Mouse (Mus musculus) heart, postnatal 10 days (tissue): ENCODE data around the gene Rbpj. TPM values are rescaled to one million over a fixed set of nuclear protein-coding genes. Genes with fewer than 3 reads are reported as not detected.
"Not testable (repeated sequence)": the region's sequence is repeated elsewhere in the genome, so short reads cannot be mapped to it uniquely, and the experiment has no call there.

Source experiments
- DNase-seq, 2 experiments: peaks; one replicate each; pipeline ENCODE4 v3.0.0; 2021
- intact Hi-C: fragments of 180-260 bp; cut with DNase I; formaldehyde crosslinking; loops from one replicate; pipeline ENCODE4 v1.15.1; 2025
- total RNA-seq, 2 experiments: library from RNA; stranded (reverse); gene quantifications; 2 replicates each; pipeline ENCODE4 v1.2.3; 2021

Gene Rbpj
- total RNA-seq, 2 experiments from 2014 or later = 34.9 to 36.4 TPM

DNA sequence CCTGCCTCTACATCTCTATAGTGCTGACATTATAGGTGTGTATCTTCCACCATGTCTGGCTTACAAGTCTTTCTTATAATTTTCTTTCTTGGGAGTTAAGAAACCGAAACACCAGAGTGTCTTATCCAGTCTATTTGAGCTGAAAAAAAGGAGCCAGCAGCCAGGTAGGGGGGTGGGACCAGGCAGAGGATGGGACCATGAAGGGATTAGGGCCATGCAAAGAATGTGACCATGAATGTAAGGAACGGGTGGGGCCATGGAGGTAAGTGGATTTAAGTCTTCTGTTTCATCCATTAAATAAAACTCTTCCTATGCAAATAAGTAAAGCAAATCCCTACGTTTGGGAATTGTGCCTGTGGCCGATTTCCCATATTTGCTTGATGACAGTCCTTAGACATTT lies 78.0 kb downstream of the Rbpj start:
- no peak for DNase-seq

DNA sequence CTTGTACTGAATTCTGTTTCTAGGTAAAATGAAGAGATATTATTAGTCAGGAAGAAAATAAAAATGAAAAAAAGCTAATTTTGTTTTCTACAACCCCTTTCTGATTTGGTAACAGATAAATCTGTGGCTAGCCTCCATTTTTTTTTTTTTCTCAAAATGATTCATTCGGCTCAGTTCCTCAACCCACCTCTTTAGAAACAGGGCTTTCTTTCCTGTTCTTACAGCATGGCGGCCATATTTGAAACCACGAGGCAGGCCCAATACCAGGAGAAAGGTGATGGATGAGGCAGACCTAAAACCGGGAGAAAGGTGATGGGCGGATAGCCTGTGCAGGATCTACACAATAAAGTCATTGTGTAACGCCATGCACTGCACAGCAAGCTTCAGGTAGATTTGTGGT lies 80.5 kb downstream of the Rbpj start:
- intact Hi-C loops = no loop called here
- no peak for DNase-seq

More for the DNA sequence above, 78.0 kb downstream of the Rbpj start:
- intact Hi-C loops = no loop called here

DNA sequence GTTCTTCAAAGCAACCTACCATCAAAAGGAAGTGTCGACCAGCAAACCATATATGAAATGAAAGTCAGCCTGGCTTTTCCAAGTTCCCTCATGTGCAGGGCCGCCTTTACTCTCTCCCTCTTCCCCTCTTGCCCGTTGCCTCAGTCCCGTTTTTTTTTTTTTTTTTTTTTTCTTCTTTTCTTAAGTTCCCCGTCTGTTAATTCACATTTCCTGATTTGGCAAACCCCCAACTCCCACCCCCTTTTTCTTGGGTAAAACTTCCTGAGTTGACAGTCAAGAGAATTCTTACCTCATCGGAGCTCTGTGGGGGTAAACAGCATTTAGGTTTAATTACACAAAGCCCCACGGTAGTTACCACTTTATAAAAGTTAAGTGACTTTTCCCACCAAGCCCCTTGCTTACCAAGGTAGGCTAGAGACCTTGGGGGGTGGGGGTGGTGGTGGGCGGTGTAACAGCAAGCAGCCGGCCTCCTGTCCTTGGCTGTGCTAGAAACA lies 81.1 kb downstream of the Rbpj start:
- DNase-seq = peak; percentile 35 to 44

DNA sequence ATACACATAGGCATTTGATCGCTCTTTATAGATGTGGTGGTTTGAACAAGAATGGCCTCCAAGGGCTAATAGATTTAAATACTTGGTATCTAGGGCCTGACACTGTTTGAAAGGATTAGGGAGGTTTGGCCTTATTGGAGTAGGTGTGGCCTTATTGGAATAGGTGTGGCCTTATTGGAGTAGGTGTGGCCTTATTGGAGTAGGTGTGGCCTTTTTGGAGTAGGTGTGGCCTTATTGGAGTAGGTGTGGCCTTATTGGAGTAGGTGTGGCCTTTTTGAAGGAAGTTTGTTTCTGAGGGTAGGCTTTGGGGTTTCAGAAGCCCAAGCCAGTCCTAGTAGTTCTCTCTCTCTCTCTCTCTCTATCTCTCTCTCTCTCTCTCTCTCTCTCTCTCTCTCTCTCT lies 84.4 kb downstream of the Rbpj start:
- DNase-seq, intact Hi-C loops: not testable (repeated sequence)

More for the DNA sequence above, 81.1 kb downstream of the Rbpj start:
- intact Hi-C loops = no loop called here

DNA sequence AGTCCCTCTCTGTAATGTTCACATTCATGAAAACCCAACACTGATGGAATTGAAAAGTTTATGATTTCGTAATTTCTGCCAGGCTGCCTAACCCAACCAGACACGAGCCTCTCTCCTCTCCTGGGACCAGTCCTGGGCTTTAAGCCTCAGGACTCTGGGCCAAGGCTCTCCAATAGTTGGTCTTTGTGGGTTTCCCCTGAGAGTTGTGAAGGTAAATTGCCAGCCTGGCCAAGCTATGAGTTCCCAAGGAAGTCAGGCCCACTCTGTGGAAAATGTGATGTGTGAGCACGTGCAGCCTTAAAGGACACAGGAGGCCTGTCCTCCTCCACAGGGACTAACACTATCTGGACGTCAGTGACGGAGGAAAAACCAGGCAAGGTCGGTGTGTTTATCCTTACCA lies 85.4 kb downstream of the Rbpj start:
- no peak for DNase-seq
- intact Hi-C loops = no loop called here

DNA sequence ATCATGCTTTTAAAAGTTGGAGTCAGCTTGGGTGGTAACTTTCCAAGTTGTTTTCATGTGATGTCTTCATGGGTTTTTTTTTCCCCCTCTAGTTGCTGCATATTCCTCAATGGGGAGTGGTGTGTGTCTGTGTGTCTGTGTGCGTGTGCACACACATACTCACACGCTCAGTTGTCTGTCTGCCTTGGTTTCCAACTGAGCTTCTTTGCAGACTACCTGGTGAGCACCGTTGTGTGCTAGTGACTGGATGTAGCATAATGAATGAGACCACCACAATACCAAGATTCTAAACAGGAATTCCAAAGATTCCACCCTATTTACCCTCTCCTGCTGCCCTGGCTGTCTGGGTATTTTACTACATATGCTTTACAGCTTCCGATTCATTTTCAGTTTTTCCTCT lies 86.0 kb downstream of the Rbpj start:
- intact Hi-C loops = no loop called here
- no peak for DNase-seq

DNA sequence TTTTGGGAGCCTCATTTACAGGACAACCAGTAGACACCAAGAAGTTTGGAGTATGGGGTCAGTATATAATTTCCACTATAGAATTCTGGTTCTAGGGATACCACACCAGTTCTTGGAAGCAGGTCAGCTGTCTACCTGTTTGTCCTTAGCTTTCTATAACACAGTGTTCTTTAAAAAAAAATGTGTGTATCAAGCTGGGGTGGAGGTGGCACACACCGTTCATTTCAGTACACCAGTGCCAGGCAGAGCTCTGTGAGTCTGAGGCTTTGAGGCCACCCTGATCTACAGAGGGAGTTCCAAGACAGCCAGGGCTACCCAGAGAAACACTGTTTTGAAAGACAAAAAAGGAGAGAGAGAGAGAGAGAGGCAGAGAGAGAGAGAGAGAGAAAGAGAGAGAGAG lies 87.3 kb downstream of the Rbpj start:
- intact Hi-C loops = no loop called here
- no peak for DNase-seq

DNA sequence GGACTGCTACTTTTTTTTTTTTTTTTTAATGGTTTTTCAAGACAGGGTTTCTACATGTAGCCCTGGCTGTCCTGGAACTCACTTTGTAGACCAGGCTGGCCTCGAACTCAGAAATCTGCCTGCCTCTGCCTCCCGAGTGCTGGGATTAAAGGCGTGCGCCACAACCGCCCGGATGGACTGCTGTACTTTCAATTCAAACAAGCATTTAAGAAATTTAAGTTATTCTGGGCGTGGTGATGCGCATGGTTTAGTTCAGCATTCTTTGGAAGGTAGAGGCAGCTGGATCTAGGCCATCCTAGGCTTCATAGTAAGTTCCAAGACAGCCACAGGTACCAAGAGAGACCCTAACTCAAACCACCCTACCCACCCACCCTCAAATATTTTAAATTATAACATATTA lies 88.2 kb downstream of the Rbpj start:
- DNase-seq = no peak
- intact Hi-C loops = no loop called here

DNA sequence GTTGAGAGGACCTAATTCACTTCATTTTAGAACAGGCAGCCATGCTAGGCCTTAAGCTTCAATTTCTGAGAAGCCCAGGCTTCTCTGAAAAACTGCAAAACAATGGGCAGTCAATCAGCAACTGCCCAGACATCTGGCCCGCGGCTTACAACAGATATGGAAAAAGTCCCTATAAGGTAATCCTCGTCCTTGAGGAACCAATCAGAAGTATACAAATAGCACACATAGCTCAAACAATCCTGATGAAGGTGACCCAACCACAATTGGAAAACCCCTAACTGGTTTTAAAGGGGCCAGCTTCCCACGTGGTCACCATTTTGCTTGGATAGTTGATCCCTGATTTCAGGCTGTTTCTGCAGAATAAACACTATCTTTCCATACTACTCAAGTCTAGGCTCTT lies 89.0 kb downstream of the Rbpj start:
- DNase-seq = no peak
- intact Hi-C loops = no loop called here

DNA sequence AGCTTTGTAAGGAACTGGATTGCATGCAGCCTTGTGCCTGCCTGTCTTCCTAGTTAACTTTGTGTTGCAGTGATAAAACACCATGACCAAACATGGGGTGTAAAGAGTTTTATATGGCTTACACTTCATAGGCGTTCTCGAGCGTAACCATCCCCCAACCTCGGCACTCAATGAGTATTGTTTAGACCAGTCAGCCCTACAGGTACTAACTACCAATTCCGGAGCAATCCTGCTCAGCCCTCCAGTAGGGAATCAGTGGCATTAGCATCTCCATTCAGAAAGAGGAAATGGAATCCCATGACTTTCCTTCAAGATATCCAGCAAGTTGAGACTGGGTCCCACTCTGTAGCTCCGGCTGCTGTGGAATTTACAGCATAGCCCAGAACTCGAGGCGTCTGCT lies 89.5 kb downstream of the Rbpj start:
- no peak for DNase-seq
- intact Hi-C loops = no loop called here

DNA sequence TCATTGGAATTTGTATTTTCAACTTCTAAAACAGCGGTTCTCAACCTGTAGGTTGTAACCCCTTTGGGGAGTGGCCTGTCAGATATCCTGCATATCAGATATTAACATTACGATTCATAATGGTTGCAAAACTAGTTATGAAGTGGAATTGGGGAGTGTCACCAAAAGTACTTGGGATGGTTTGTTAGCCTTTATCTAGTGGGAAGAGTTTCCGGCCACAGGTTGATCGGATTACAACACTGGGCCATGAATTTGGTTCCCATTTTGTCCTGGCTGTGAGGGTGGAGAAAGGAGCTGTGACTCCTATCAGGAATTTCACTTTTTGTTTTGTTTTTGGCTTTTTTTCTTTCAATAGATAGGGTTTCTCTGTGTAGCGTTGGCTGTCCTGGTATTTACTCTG lies 90.0 kb downstream of the Rbpj start:
- intact Hi-C loops = no loop called here
- no peak for DNase-seq

DNA sequence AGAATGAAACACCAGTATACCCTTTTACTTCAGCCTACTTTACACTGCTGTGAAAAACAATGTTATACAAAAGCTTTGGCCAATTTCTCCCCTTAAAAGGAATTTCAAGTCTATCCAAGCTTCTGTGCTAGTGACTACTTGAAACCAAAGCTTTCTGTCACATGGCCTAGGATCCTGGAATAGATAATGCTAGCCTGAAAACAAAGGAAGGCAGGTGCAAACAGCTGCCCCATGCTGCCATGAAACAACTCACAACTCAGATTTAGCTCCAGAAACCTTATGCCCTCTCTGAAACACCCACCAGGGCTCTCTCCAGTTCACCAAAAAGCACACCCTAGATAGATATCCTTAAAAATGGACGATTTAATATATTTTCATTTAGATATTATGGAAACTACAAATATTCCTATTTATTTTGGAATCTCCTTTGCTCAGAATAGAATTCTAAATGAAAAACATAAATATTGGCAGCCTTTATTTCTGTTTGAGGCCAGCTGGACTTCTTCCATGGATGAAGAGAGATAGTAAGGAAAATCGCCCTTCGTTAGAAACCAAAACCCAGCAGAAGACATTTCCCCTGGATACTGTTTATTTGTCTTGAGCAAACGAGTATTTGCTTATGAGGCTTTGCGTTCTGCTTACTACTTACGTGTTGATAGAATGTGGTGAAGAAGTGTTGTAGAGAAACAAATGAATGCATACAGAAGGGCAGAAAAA lies 91.8 kb downstream of the Rbpj start:
- peak in 1 of 2 experiments; percentile 18 for DNase-seq
- intact Hi-C loops = no loop called here

DNA sequence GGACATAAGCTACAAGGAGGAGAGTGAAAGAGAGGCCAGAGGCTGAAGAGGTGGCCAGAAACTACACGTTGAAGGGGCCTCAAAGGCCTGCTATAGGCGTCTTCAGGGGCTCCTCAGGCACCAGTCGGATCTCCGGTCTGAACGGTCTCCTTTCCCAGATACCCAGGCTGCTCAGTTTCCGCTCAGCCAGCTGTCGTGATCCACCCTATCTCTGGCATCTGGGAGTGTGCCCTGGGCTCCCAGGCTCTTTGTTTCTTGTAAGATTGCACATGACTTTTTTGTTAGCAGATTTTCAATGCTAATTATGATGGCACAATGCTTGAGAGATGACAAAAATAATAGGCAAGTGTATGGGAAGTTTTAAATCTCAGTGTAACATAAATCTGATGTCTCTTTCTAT lies 95.2 kb downstream of the Rbpj start:
- intact Hi-C loops = no loop called here

DNA sequence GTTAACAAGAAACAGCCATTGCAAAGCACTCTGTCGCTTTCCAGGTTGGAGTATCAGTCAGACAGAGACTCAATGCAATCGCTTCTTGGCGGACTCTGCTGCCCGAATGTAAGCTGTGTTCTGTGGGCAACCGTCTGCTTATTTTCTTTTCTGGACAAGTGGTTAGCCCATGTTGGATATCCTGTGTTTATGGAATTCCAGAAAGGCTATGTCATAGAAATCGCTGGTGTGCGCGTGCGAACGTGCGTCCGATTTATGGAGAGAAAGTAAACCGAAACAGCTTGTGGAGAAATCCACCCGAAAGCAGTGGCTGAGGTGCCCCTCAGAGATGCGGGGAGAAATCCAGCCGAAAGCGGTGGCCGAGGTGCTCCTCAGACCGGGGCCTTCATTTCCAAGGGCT lies 98.4 kb downstream of the Rbpj start:
- intact Hi-C loops = no loop called here
- DNase-seq = no peak

More for the DNA sequence above, 95.2 kb downstream of the Rbpj start:
- no peak for DNase-seq

DNA sequence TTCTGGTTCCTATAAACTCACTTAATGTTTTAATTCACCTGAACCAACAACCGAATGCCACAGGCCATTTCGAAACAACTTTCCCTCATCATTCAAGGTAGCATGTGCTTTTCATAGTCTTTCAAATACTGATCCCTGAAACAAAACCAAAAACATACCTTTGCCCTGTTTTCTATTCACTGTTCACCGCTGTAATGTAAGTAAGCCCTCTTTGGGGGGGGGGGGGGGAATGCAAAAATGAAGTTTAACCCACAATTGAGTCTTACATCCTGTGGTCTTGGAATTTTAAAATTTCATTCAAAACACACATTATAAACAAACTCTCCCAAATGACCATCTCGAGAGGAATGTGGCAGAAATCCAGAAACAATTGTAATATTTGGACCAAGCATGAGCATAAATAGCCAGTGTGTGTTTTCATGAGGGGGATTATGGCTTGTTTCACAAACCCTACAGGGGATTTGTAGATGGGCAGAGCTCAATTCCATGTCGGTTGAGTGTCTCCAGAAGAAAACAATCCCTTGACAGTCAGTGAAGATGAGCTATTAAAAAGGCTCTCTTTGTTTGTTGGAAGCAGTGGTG lies 99.4 kb downstream of the Rbpj start:
- no peak for DNase-seq
- intact Hi-C loops = no loop called here

DNA sequence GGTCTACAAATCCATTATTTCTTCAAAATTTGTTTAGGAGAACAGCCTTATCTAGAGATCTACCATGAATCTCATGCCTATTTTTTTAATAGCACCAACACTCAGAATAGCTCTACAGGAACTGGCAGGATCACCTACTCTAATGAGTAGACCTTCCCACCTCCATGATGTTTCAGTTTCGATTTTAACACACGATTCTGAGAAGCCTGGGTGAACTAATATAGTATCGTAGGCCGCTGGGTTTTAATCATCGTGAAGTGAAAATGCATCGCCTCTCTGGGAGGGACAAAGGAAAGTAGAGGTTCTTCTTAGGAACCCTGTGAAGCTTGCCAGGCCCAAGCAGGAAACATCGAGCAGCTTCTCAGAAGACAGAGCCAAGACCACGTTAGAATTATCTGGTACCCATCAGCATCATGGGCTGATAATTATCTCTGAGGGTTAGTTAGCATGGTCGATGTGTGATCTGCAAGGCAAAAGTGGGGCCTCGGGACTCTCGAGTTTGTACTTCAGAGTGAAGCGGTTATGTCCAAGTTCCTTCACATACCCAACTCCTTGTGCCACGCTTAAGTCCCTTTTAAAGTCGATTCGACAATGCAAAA lies 100.6 kb downstream of the Rbpj start:
- DNase-seq = no peak
- intact Hi-C loops = no loop called here

DNA sequence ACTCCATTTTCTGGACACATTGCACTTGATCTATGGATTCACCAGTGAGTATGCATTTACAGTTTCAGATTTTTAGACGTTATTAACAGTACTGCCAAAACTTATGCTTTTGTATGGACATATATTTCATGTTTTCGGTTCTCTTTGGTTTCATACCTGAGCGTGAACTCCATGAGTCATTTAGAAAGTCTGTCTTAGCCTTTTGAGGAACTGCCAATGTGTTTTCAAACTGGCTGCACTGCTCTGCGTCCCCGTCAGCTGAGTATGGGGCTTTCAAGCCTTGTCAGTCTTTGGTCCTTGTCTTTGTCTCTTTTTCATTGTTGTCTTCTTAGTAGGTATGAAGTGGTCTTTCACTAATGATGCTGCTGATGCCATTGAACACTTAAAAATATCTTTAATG lies 106.5 kb downstream of the Rbpj start:
- intact Hi-C loops = no loop called here
- no peak for DNase-seq

DNA sequence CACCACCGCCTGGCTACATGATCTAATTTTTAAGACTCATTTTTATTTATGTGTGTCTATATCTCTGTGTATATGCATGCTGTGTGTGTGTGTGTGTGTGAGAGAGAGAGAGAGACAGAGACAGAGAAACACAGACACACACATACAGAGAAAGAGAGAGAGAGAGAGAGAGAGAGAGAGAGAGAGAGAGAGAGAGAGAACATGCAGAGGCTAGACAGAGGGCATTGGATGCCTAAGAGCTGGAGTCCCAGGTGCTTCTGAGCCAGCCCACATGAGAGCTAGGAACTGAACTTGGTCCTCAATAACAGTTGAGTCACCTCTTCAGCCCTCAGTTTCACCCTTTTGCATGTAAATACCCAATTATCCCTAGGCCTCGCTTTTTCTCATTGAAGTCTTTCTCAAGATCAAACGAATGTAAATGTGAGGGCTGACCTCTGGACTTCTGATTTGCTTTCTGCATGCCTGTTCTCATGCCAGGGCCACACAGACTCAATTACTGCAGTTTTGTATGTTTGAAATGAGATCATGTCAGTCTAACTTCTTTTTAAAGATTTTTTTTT lies 109.0 kb downstream of the Rbpj start:
- DNase-seq = no peak
- intact Hi-C loops = no loop called here

DNA sequence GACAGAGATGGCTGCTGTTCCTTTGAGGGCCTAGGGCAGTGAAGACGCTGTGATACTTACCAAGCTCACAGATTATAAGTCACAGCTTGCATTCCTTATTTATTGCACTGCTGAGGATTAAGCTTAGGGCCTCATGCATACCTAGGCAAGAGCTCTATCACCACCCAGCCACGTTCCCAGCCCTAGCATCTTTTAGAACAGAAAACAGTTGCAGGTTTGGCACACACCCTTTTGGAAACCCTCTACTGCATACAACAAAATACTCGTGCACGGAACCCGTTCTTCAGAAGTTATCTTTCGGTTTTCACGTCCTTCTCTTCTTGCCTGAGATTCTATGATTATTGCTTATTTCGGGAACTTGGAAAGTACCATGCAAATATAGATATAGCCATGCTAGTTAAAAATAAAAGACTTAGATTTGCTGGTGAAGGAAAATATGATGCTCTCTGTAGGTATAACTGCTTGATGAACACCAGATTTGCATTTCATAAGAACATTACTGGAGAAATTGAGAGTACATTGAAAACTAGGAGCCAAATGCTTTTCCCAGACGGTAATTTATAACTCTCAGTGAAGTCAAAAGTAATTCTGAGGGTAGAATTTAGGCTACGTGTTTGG lies 111.4 kb downstream of the Rbpj start:
- intact Hi-C loops = no loop called here
- DNase-seq = no peak

DNA sequence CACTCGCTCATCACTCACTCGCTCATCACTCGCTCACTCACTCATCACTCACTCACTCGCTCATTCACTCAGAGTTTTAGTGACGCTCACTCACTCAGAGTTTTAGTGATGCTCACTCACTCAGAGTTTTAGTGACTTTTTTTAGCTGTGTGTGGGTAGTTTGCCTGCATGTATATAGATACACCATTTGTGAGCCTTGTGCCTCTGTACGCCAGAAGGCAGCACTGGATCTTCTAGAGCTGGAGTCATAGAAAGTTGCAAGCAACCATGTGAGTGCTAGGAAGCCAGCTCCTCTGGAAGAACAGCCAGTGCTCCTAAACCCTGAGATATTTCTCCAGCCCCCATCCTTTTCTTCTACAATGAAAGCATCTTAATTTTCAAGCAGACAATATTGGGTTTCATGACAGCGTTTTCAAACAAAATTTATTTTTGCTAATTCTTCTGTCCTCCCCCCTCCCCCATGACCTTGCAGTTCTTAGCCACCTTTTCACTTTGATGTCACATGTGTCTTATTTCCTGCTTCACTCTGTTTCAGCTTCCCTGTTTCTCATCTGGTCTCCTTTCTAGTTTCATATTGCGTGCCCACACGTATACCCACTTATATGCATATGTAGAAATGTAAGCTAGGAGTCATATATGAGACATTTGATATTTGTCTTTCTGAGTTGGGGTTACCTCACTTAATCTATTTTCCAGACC lies 118.3 kb downstream of the Rbpj start:
- DNase-seq = no peak
- intact Hi-C loops = no loop called here
